Mouse (Mus musculus): ENCODE results near the gene Zfand2a. TPM values are rescaled to one million over a fixed set of nuclear protein-coding genes. Genes with fewer than 3 reads are reported as not detected.

Gene Zfand2a
- polyA plus RNA-seq, 1 experiment from 2014 or later = 5.7 TPM

GRCm38 (mm10) chr5:139483171-139483848 lies 1.0 kb downstream of the Zfand2a start:
- peak overlapping the region; percentile 91 for H3K4me2 ChIP-seq
- peaks cover 6% of the 10 kb centered on the region for H3K4me1 ChIP-seq (replicated peaks; ENCODE audit: control insufficient read depth, insufficient read depth, low read length)
- ATAC-seq (replicated peaks; ENCODE audit: low FRiP score) = no peak
- peak overlapping the region; percentile 89 for H3K9ac ChIP-seq (ENCODE audit: low read depth, low read length)
- no peaks in the 10 kb centered on the region for H3K27me3 ChIP-seq (replicated peaks; ENCODE audit: control insufficient read depth, insufficient read depth, low read length)
- peaks cover 13% of the 10 kb centered on the region for H3K36me3 ChIP-seq (ENCODE audit: control insufficient read depth, insufficient read depth, low read length)
- H3K4me3 ChIP-seq (ENCODE audit: low read depth, low read length) = peak overlapping the region; percentile 98
- no peak for DNase-seq (ENCODE audit: low spot score)
- no peaks in the 10 kb centered on the region for H3K9me3 ChIP-seq (ENCODE audit: control insufficient read depth, low read length)
- H3K27ac ChIP-seq (ENCODE audit: low read depth, low read length) = no peak overlapping the region
- 50% methylated on average over 14 of the region's 14 CpGs for WGBS

GRCm38 (mm10) chr5:139480406-139480805 lies 3.9 kb downstream of the Zfand2a start:
- no peaks in the 10 kb centered on the region for H3K9me3 ChIP-seq (ENCODE audit: control insufficient read depth, low read length)
- ATAC-seq (replicated peaks; ENCODE audit: low FRiP score) (no peak), DNase-seq (ENCODE audit: low spot score) (no peak)
- WGBS = 85% methylated on average over 10 of the region's 10 CpGs
- H3K4me3 ChIP-seq (ENCODE audit: low read depth, low read length) = no peak overlapping the region
- no peak overlapping the region for H3K4me2 ChIP-seq
- no peak overlapping the region for H3K27ac ChIP-seq (ENCODE audit: low read depth, low read length)
- peaks cover 26% of the 10 kb centered on the region for H3K36me3 ChIP-seq (ENCODE audit: control insufficient read depth, insufficient read depth, low read length)
- H3K27me3 ChIP-seq (replicated peaks; ENCODE audit: control insufficient read depth, insufficient read depth, low read length) = no peaks in the 10 kb centered on the region
- H3K4me1 ChIP-seq (replicated peaks; ENCODE audit: control insufficient read depth, insufficient read depth, low read length) = peaks cover 6% of the 10 kb centered on the region
- H3K9ac ChIP-seq (ENCODE audit: low read depth, low read length) = no peak overlapping the region

- DNase-seq (ENCODE audit: low spot score) = no peak
- Histone ChIP-seq H3K9me3 (ENCODE audit: control insufficient read depth, low read length) (no peaks in the 10 kb centered on the region), H3K4me3 (ENCODE audit: low read depth, low read length) (no peak overlapping the region), H3K27me3 (replicated peaks; ENCODE audit: control insufficient read depth, insufficient read depth, low read length) (no peaks in the 10 kb centered on the region), H3K27ac (ENCODE audit: low read depth, low read length) (no peak overlapping the region), H3K4me2 (no peak overlapping the region), H3K4me1 (replicated peaks; ENCODE audit: control insufficient read depth, insufficient read depth, low read length) (peaks cover 6% of the 10 kb centered on the region), H3K9ac (ENCODE audit: low read depth, low read length) (no peak overlapping the region), H3K36me3 (ENCODE audit: control insufficient read depth, insufficient read depth, low read length) (peaks cover 34% of the 10 kb centered on the region)
- ATAC-seq (replicated peaks; ENCODE audit: low FRiP score) = no peak
- 84% methylated on average over 8 of the region's 8 CpGs for WGBS
Observed at GRCm38 (mm10) chr5:139479088-139479487, 5.3 kb downstream of the Zfand2a start.

GRCm38 (mm10) chr5:139474741-139475140 lies 9.6 kb downstream of the Zfand2a start:
- H3K9ac ChIP-seq (ENCODE audit: low read depth, low read length) = no peak overlapping the region
- WGBS = 93% methylated on average over 9 of the region's 9 CpGs
- no peak overlapping the region for H3K27ac ChIP-seq (ENCODE audit: low read depth, low read length)
- no peaks in the 10 kb centered on the region for H3K9me3 ChIP-seq (ENCODE audit: control insufficient read depth, low read length)
- no peak overlapping the region for H3K4me2 ChIP-seq
- no peak overlapping the region for H3K4me3 ChIP-seq (ENCODE audit: low read depth, low read length)
- peaks cover 42% of the 10 kb centered on the region for H3K36me3 ChIP-seq (ENCODE audit: control insufficient read depth, insufficient read depth, low read length)
- DNase-seq (ENCODE audit: low spot score) = no peak
- no peak for ATAC-seq (replicated peaks; ENCODE audit: low FRiP score)
- H3K4me1 ChIP-seq (replicated peaks; ENCODE audit: control insufficient read depth, insufficient read depth, low read length) = no peaks in the 10 kb centered on the region
- no peaks in the 10 kb centered on the region for H3K27me3 ChIP-seq (replicated peaks; ENCODE audit: control insufficient read depth, insufficient read depth, low read length)

- 53% methylated on average over 5 of the region's 5 CpGs for whole genome bisulfite sequencing
- Histone ChIP-seq H3K9ac (ENCODE audit: low read depth, low read length) (no peak overlapping the region), H3K27ac (ENCODE audit: low read depth, low read length) (no peak overlapping the region), H3K4me2 (no peak overlapping the region), H3K4me1 (replicated peaks; ENCODE audit: control insufficient read depth, insufficient read depth, low read length) (no peaks in the 10 kb centered on the region), H3K36me3 (ENCODE audit: control insufficient read depth, insufficient read depth, low read length) (peaks cover 16% of the 10 kb centered on the region), H3K4me3 (ENCODE audit: low read depth, low read length) (no peak overlapping the region), H3K9me3 (ENCODE audit: control insufficient read depth, low read length) (no peaks in the 10 kb centered on the region), H3K27me3 (replicated peaks; ENCODE audit: control insufficient read depth, insufficient read depth, low read length) (no peaks in the 10 kb centered on the region)
- no peak for DNase-seq (ENCODE audit: low spot score)
- ATAC-seq (replicated peaks; ENCODE audit: low FRiP score) = no peak
Observed at GRCm38 (mm10) chr5:139467998-139468397, 16.4 kb downstream of the Zfand2a start.

GRCm38 (mm10) chr5:139466801-139467200 lies 17.5 kb downstream of the Zfand2a start:
- Histone ChIP-seq H3K4me3 (ENCODE audit: low read depth, low read length) (no peak overlapping the region), H3K4me1 (replicated peaks; ENCODE audit: control insufficient read depth, insufficient read depth, low read length) (no peaks in the 10 kb centered on the region), H3K27ac (ENCODE audit: low read depth, low read length) (no peak overlapping the region), H3K9ac (ENCODE audit: low read depth, low read length) (no peak overlapping the region), H3K9me3 (ENCODE audit: control insufficient read depth, low read length) (no peaks in the 10 kb centered on the region), H3K36me3 (ENCODE audit: control insufficient read depth, insufficient read depth, low read length) (peaks cover 4% of the 10 kb centered on the region; the same call in 1 of the 2 replicates), H3K27me3 (replicated peaks; ENCODE audit: control insufficient read depth, insufficient read depth, low read length) (no peaks in the 10 kb centered on the region), H3K4me2 (no peak overlapping the region)
- ATAC-seq (replicated peaks; ENCODE audit: low FRiP score) (no peak), DNase-seq (ENCODE audit: low spot score) (no peak)
- WGBS = 64% methylated on average over 4 of the region's 4 CpGs

- no peaks in the 10 kb centered on the region for H3K4me1 ChIP-seq (replicated peaks; ENCODE audit: control insufficient read depth, insufficient read depth, low read length)
- H3K36me3 ChIP-seq (ENCODE audit: control insufficient read depth, insufficient read depth, low read length) = 0 out of 2 replicates have a peak, but pooled peaks cover under 1% of the 10 kb centered on the region
- 63% methylated on average over 2 of the region's 2 CpGs for WGBS
- no peak overlapping the region for H3K4me3 ChIP-seq (ENCODE audit: low read depth, low read length)
- H3K27ac ChIP-seq (ENCODE audit: low read depth, low read length) = no peak overlapping the region
- H3K9me3 ChIP-seq (ENCODE audit: control insufficient read depth, low read length) = no peaks in the 10 kb centered on the region
- H3K4me2 ChIP-seq = no peak overlapping the region
- DNase-seq (ENCODE audit: low spot score) = no peak
- H3K27me3 ChIP-seq (replicated peaks; ENCODE audit: control insufficient read depth, insufficient read depth, low read length) = no peaks in the 10 kb centered on the region
- no peak for ATAC-seq (replicated peaks; ENCODE audit: low FRiP score)
- no peak overlapping the region for H3K9ac ChIP-seq (ENCODE audit: low read depth, low read length)
Observed at GRCm38 (mm10) chr5:139466373-139466772, 18.0 kb downstream of the Zfand2a start.

GRCm38 (mm10) chr5:139464874-139465273 lies 19.5 kb downstream of the Zfand2a start:
- H3K27me3 ChIP-seq (replicated peaks; ENCODE audit: control insufficient read depth, insufficient read depth, low read length) = no peaks in the 10 kb centered on the region
- no peak for DNase-seq (ENCODE audit: low spot score)
- no peaks in the 10 kb centered on the region for H3K4me1 ChIP-seq (replicated peaks; ENCODE audit: control insufficient read depth, insufficient read depth, low read length)
- no peak overlapping the region for H3K27ac ChIP-seq (ENCODE audit: low read depth, low read length)
- H3K9me3 ChIP-seq (ENCODE audit: control insufficient read depth, low read length) = no peaks in the 10 kb centered on the region
- H3K36me3 ChIP-seq (ENCODE audit: control insufficient read depth, insufficient read depth, low read length) = no peaks in the 10 kb centered on the region
- no peak for ATAC-seq (replicated peaks; ENCODE audit: low FRiP score)
- 65% methylated on average over 4 of the region's 4 CpGs for WGBS
- H3K9ac ChIP-seq (ENCODE audit: low read depth, low read length) = no peak overlapping the region
- H3K4me2 ChIP-seq = no peak overlapping the region
- no peak overlapping the region for H3K4me3 ChIP-seq (ENCODE audit: low read depth, low read length)

GRCm38 (mm10) chr5:139460384-139461067 lies 23.8 kb downstream of the Zfand2a start, which contains the start of gene 3110082I17Rik:
Gene 3110082I17Rik (minus strand): TSS chr5:139460527.
- H3K4me3 ChIP-seq (ENCODE audit: low read depth, low read length) = peak within 1 kb of the TSS; percentile 75
- DNase-seq (ENCODE audit: low spot score) (peak; percentile 96), ATAC-seq (replicated peaks; ENCODE audit: low FRiP score) (peak; percentile 99)
- H3K9me3 ChIP-seq (ENCODE audit: control insufficient read depth, low read length) = no peaks in the 10 kb centered on the region
- H3K4me2 ChIP-seq = peak within 1 kb of the TSS; percentile 76
- H3K4me1 ChIP-seq (replicated peaks; ENCODE audit: control insufficient read depth, insufficient read depth, low read length) = peaks cover 7% of the 10 kb centered on the region; the same call in 1 of the 2 replicates
- H3K9ac ChIP-seq (ENCODE audit: low read depth, low read length) = peak within 1 kb of the TSS; percentile 76
- no peak within 1 kb of the TSS for H3K27ac ChIP-seq (ENCODE audit: low read depth, low read length)
- no peaks in the 10 kb centered on the region for H3K36me3 ChIP-seq (ENCODE audit: control insufficient read depth, insufficient read depth, low read length)
- 4% methylated on average over 42 of the region's 42 CpGs for WGBS
- H3K27me3 ChIP-seq (replicated peaks; ENCODE audit: control insufficient read depth, insufficient read depth, low read length) = no peaks in the 10 kb centered on the region
